Mouse (Mus musculus): ENCODE measurements around the gene Rnf213. TPM values are rescaled to one million over a fixed set of nuclear protein-coding genes. Genes with fewer than 3 reads are reported as not detected.

The Rnf213 gene
- total RNA-seq, 1 experiment = 37.3 TPM

- peaks cover 15 to 36% of the 10 kb centered on the region in 2 experiments for H3K4me1 ChIP-seq (ENCODE audit: control insufficient read depth in 2 of 2, insufficient read depth in 2 of 2, low read length in 2 of 2, poor library complexity in 1 of 2)
- no peaks in the 10 kb centered on the region for H3K9me3 ChIP-seq (ENCODE audit: control insufficient read depth, insufficient read depth, low read depth, low read length)
- H3K9ac ChIP-seq (ENCODE audit: insufficient read depth, low read depth, low read length, poor library complexity, severe bottlenecking) = peak overlapping the region; percentile 24
- peak overlapping the region; percentile 15; the same call in 1 of the 2 replicates for H3K27ac ChIP-seq (ENCODE audit: insufficient read depth, low read depth, low read length, poor library complexity, severe bottlenecking)
- in situ Hi-C loops (cut with MboI; ENCODE audit: low sequenced_read_pairs in 2 of 2, unreplicated experiment in 2 of 2) = no loop called here
- H3K36me3 ChIP-seq (ENCODE audit: control insufficient read depth, insufficient read depth, low read length, poor library complexity, severe bottlenecking) = no peaks in the 10 kb centered on the region
- H3K4me3 ChIP-seq (ENCODE audit: insufficient read depth in 1 of 2, low read depth in 1 of 2, low read length in 2 of 2, poor library complexity in 1 of 2, severe bottlenecking in 1 of 2) = peak overlapping the region in 1 of 2 experiments; percentile 13; a peak in 1 of 4 replicates
- TF ChIP-seq ZNF384 (IDR thresholded peaks at IDR 0.05; ENCODE audit: low read depth, low read length) = no peak
- no peak for TF ChIP-seq CHD2 (IDR thresholded peaks at IDR 0.05; ENCODE audit: low read depth, low read length)
- no peak for TF ChIP-seq MAFK (IDR thresholded peaks at IDR 0.05; ENCODE audit: insufficient read depth, low read depth, low read length)
- no peak for TF ChIP-seq HCFC1 (IDR thresholded peaks at IDR 0.05; ENCODE audit: borderline replicate concordance, insufficient read depth, low read length)
- no peak for TF ChIP-seq ZC3H11A (IDR thresholded peaks at IDR 0.05; ENCODE audit: borderline replicate concordance, low read depth, low read length)
- no peak for DNase-seq (ENCODE audit: low read depth, low spot score)
Measured at GRCm38 (mm10) chr11:119395931-119396330, 3.0 kb downstream of the Rnf213 start.

- no peak for DNase-seq (ENCODE audit: low read depth, low spot score)
- Histone ChIP-seq H3K36me3 (ENCODE audit: control insufficient read depth, insufficient read depth, low read length, poor library complexity, severe bottlenecking) (no peaks in the 10 kb centered on the region), H3K4me3 (ENCODE audit: insufficient read depth in 1 of 2, low read depth in 1 of 2, low read length in 2 of 2, poor library complexity in 1 of 2, severe bottlenecking in 1 of 2) (0 out of 4 replicates have a peak overlapping the region, but pooled peaks of 1 of the 2 experiments have one; percentile 13), H3K4me1 (ENCODE audit: control insufficient read depth in 2 of 2, insufficient read depth in 2 of 2, low read length in 2 of 2, poor library complexity in 1 of 2) (peaks cover 15 to 34% of the 10 kb centered on the region in 2 experiments), H3K9me3 (ENCODE audit: control insufficient read depth, insufficient read depth, low read depth, low read length) (no peaks in the 10 kb centered on the region), H3K27ac (ENCODE audit: insufficient read depth, low read depth, low read length, poor library complexity, severe bottlenecking) (no peak overlapping the region), H3K9ac (ENCODE audit: insufficient read depth, low read depth, low read length, poor library complexity, severe bottlenecking) (no peak overlapping the region)
- in situ Hi-C loops (cut with MboI; ENCODE audit: low sequenced_read_pairs in 2 of 2, unreplicated experiment in 2 of 2) = no loop called here
- TF ChIP-seq HCFC1 (IDR thresholded peaks at IDR 0.05; ENCODE audit: borderline replicate concordance, insufficient read depth, low read length) = no peak
- no peak for TF ChIP-seq MAFK (IDR thresholded peaks at IDR 0.05; ENCODE audit: insufficient read depth, low read depth, low read length)
- TF ChIP-seq CHD2 (IDR thresholded peaks at IDR 0.05; ENCODE audit: low read depth, low read length) = no peak
- no peak for TF ChIP-seq ZNF384 (IDR thresholded peaks at IDR 0.05; ENCODE audit: low read depth, low read length)
- TF ChIP-seq ZC3H11A (IDR thresholded peaks at IDR 0.05; ENCODE audit: borderline replicate concordance, low read depth, low read length) = no peak
Measured at GRCm38 (mm10) chr11:119396461-119396860, 3.6 kb downstream of the Rnf213 start.

GRCm38 (mm10) chr11:119402501-119403160 is 9.7 kb downstream of the Rnf213 start:
- Histone ChIP-seq H3K4me1 (ENCODE audit: control insufficient read depth in 2 of 2, insufficient read depth in 2 of 2, low read length in 2 of 2, poor library complexity in 1 of 2) (peaks cover 2 to 5% of the 10 kb centered on the region in 2 experiments; a peak in 2 of 4 replicates), H3K9ac (ENCODE audit: insufficient read depth, low read depth, low read length, poor library complexity, severe bottlenecking) (no peak overlapping the region), H3K4me3 (ENCODE audit: insufficient read depth in 1 of 2, low read depth in 1 of 2, low read length in 2 of 2, poor library complexity in 1 of 2, severe bottlenecking in 1 of 2) (no peak overlapping the region), H3K9me3 (ENCODE audit: control insufficient read depth, insufficient read depth, low read depth, low read length) (no peaks in the 10 kb centered on the region), H3K27ac (ENCODE audit: insufficient read depth, low read depth, low read length, poor library complexity, severe bottlenecking) (0 out of 2 replicates have a peak overlapping the region, but pooled peaks have one; percentile 24), H3K36me3 (ENCODE audit: control insufficient read depth, insufficient read depth, low read length, poor library complexity, severe bottlenecking) (no peaks in the 10 kb centered on the region)
- in situ Hi-C loops (cut with MboI; ENCODE audit: low sequenced_read_pairs in 2 of 2, unreplicated experiment in 2 of 2) = no loop called here
- DNase-seq (ENCODE audit: low read depth, low spot score) = no peak
- no peak for TF ChIP-seq HCFC1 (IDR thresholded peaks at IDR 0.05; ENCODE audit: borderline replicate concordance, insufficient read depth, low read length)

- in situ Hi-C loops (cut with MboI; ENCODE audit: low sequenced_read_pairs in 2 of 2, unreplicated experiment in 2 of 2) = no loop called here
- Histone ChIP-seq H3K27ac (ENCODE audit: insufficient read depth, low read depth, low read length, poor library complexity, severe bottlenecking) (no peak overlapping the region), H3K4me1 (ENCODE audit: control insufficient read depth in 2 of 2, insufficient read depth in 2 of 2, low read length in 2 of 2, poor library complexity in 1 of 2) (peaks cover 2 to 5% of the 10 kb centered on the region in 2 experiments; a peak in 2 of 4 replicates), H3K4me3 (ENCODE audit: insufficient read depth in 1 of 2, low read depth in 1 of 2, low read length in 2 of 2, poor library complexity in 1 of 2, severe bottlenecking in 1 of 2) (no peak overlapping the region), H3K9me3 (ENCODE audit: control insufficient read depth, insufficient read depth, low read depth, low read length) (no peaks in the 10 kb centered on the region), H3K9ac (ENCODE audit: insufficient read depth, low read depth, low read length, poor library complexity, severe bottlenecking) (no peak overlapping the region), H3K36me3 (ENCODE audit: control insufficient read depth, insufficient read depth, low read length, poor library complexity, severe bottlenecking) (peaks cover 2% of the 10 kb centered on the region; the same call in 1 of the 2 replicates)
- DNase-seq (ENCODE audit: low read depth, low spot score) = no peak
- TF ChIP-seq HCFC1 (IDR thresholded peaks at IDR 0.05; ENCODE audit: borderline replicate concordance, insufficient read depth, low read length) (no peak), ZC3H11A (IDR thresholded peaks at IDR 0.05; ENCODE audit: borderline replicate concordance, low read depth, low read length) (peak; percentile 96), CHD2 (IDR thresholded peaks at IDR 0.05; ENCODE audit: low read depth, low read length) (no peak)
Measured at GRCm38 (mm10) chr11:119404627-119405026, 11.7 kb downstream of the Rnf213 start.

Measured in ES-E14 (cell line).